Mouse (Mus musculus) ES-E14 (cell line): ENCODE measurements at regions not wholly inside any gene's neighbourhood (a gene's known extent, or its start where the extent isn't known, plus 50 kb on each side); places are given as distances from the start of the nearest gene placed in this dataset.

Experiments used
- CHD2 ChIP-seq: IDR thresholded peaks from 2 replicates; pipeline ENCODE4 v1.6.1; 2014; ENCODE audit warnings: mild to moderate bottlenecking, low read depth, low read length, inconsistent platforms
- HCFC1 ChIP-seq: IDR thresholded peaks from 2 replicates; pipeline ENCODE4 v1.6.1; 2012; ENCODE audit warnings: low read length, inconsistent platforms, borderline replicate concordance; ENCODE audit not compliant: insufficient read depth
- MAFK ChIP-seq: IDR thresholded peaks from 2 replicates; pipeline ENCODE4 v1.6.1; 2014; ENCODE audit warnings: mild to moderate bottlenecking, low read depth, low read length, inconsistent platforms; ENCODE audit not compliant: insufficient read depth
- ZNF384 ChIP-seq: IDR thresholded peaks from 2 replicates; pipeline ENCODE4 v1.6.1; 2012; ENCODE audit warnings: low read depth, low read length, inconsistent platforms

DNA sequence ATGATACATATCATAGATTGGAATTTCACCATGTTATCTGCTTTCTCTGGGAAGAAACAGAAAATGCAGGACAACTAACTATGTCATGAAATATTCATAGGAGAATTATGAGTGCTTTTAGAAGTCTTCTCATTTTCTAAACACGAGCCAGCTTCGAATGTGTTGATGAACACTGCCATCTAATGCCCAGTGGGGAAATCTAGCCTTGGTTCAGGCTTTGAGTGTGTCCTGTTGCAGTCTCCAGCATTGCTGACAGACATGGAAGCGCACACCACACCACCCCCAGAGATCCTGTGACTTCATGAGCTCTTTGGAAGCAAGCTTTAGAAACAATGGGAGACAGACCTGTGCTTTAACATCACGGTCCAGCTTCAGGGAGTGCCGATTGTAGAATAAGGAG lies 178.8 kb upstream of the Gpc5 start:
- no peak for TF ChIP-seq HCFC1
- no peak for TF ChIP-seq ZNF384
- no peak for TF ChIP-seq MAFK
- no peak for TF ChIP-seq CHD2
